Mouse (Mus musculus): ENCODE results near the gene Gm3164. TPM values are rescaled to one million over a fixed set of nuclear protein-coding genes. Genes with fewer than 3 reads are reported as not detected.
"Not testable (repeated sequence)": the region's sequence is repeated elsewhere in the genome, so short reads cannot be mapped to it uniquely, and the experiment has no call there.

Gm3164 gene
- polyA plus RNA-seq (2012; rRNA removed) = 0.23 and 0.58 TPM in 2 replicates
- polyA plus RNA-seq (2014; fragmentation: Nextera tagmentation; extraction: Ambion mirVana) = 0.59 and 0.82 TPM in 2 replicates

- not testable (repeated sequence) for H3K9me3 ChIP-seq (ENCODE audit: control insufficient read depth, low read length); H3K27me3 ChIP-seq (ENCODE audit: control insufficient read depth, insufficient read depth, low read length); ATAC-seq (ENCODE audit: low FRiP score, low read depth); H3K27ac ChIP-seq (replicated peaks; ENCODE audit: low read depth, low read length); H3K36me3 ChIP-seq (ENCODE audit: control insufficient read depth, insufficient read depth, low read length); H3K4me1 ChIP-seq (ENCODE audit: control insufficient read depth, insufficient read depth, low read length); H3K9ac ChIP-seq (ENCODE audit: low read depth, low read length, severe bottlenecking)
- WGBS = 2% methylated on average over 34 of the region's 59 CpGs
- Histone ChIP-seq H3K4me2 (replicated peaks; ENCODE audit: low read depth, low read length, severe bottlenecking) (peak within 1 kb of the TSS; percentile 48), H3K4me3 (replicated peaks; ENCODE audit: low read length) (peak within 1 kb of the TSS; percentile 25)
- peak; percentile 2 for DNase-seq (ENCODE audit: low spot score)
Measured at GRCm38 (mm10) chr14:4414965-4415835, at the start of gene Gm3164. Gene Gm3164, plus strand, starts transcription at chr14:4415448.

- not testable (repeated sequence) for H3K9ac ChIP-seq (ENCODE audit: low read depth, low read length, severe bottlenecking); H3K4me2 ChIP-seq (replicated peaks; ENCODE audit: low read depth, low read length, severe bottlenecking); ATAC-seq (ENCODE audit: low FRiP score, low read depth); H3K4me3 ChIP-seq (replicated peaks; ENCODE audit: low read length); H3K9me3 ChIP-seq (ENCODE audit: control insufficient read depth, low read length); H3K27ac ChIP-seq (replicated peaks; ENCODE audit: low read depth, low read length); H3K4me1 ChIP-seq (ENCODE audit: control insufficient read depth, insufficient read depth, low read length); DNase-seq (ENCODE audit: low spot score); H3K27me3 ChIP-seq (ENCODE audit: control insufficient read depth, insufficient read depth, low read length); H3K36me3 ChIP-seq (ENCODE audit: control insufficient read depth, insufficient read depth, low read length)
- WGBS = 90% methylated on average over 3 of the region's 3 CpGs
Measured at GRCm38 (mm10) chr14:4368991-4369390, 46.3 kb upstream of the Gm3164 start.

- WGBS = 86% methylated on average over 3 of the region's 3 CpGs
- H3K27me3 ChIP-seq (ENCODE audit: control insufficient read depth, insufficient read depth, low read length); ATAC-seq (ENCODE audit: low FRiP score, low read depth); H3K4me3 ChIP-seq (replicated peaks; ENCODE audit: low read length); H3K27ac ChIP-seq (replicated peaks; ENCODE audit: low read depth, low read length); H3K9me3 ChIP-seq (ENCODE audit: control insufficient read depth, low read length); DNase-seq (ENCODE audit: low spot score); H3K9ac ChIP-seq (ENCODE audit: low read depth, low read length, severe bottlenecking); H3K36me3 ChIP-seq (ENCODE audit: control insufficient read depth, insufficient read depth, low read length); H3K4me1 ChIP-seq (ENCODE audit: control insufficient read depth, insufficient read depth, low read length); H3K4me2 ChIP-seq (replicated peaks; ENCODE audit: low read depth, low read length, severe bottlenecking): not testable (repeated sequence)
Measured at GRCm38 (mm10) chr14:4369691-4370090, 45.6 kb upstream of the Gm3164 start.

- not testable (repeated sequence) for DNase-seq (ENCODE audit: low spot score); H3K4me1 ChIP-seq (ENCODE audit: control insufficient read depth, insufficient read depth, low read length); H3K36me3 ChIP-seq (ENCODE audit: control insufficient read depth, insufficient read depth, low read length); H3K27ac ChIP-seq (replicated peaks; ENCODE audit: low read depth, low read length); H3K4me3 ChIP-seq (replicated peaks; ENCODE audit: low read length); H3K9me3 ChIP-seq (ENCODE audit: control insufficient read depth, low read length); H3K9ac ChIP-seq (ENCODE audit: low read depth, low read length, severe bottlenecking); H3K27me3 ChIP-seq (ENCODE audit: control insufficient read depth, insufficient read depth, low read length); H3K4me2 ChIP-seq (replicated peaks; ENCODE audit: low read depth, low read length, severe bottlenecking); ATAC-seq (ENCODE audit: low FRiP score, low read depth)
Measured at GRCm38 (mm10) chr14:4377871-4378270, 37.4 kb upstream of the Gm3164 start.

- H3K27me3 ChIP-seq (ENCODE audit: control insufficient read depth, insufficient read depth, low read length); H3K4me2 ChIP-seq (replicated peaks; ENCODE audit: low read depth, low read length, severe bottlenecking); H3K9ac ChIP-seq (ENCODE audit: low read depth, low read length, severe bottlenecking); H3K4me1 ChIP-seq (ENCODE audit: control insufficient read depth, insufficient read depth, low read length); H3K27ac ChIP-seq (replicated peaks; ENCODE audit: low read depth, low read length); H3K4me3 ChIP-seq (replicated peaks; ENCODE audit: low read length); DNase-seq (ENCODE audit: low spot score); H3K9me3 ChIP-seq (ENCODE audit: control insufficient read depth, low read length); ATAC-seq (ENCODE audit: low FRiP score, low read depth); H3K36me3 ChIP-seq (ENCODE audit: control insufficient read depth, insufficient read depth, low read length): not testable (repeated sequence)
Measured at GRCm38 (mm10) chr14:4385606-4386005, 29.6 kb upstream of the Gm3164 start.

GRCm38 (mm10) chr14:4392841-4393530 is 22.3 kb upstream of the Gm3164 start:
- H3K27ac ChIP-seq (replicated peaks; ENCODE audit: low read depth, low read length); DNase-seq (ENCODE audit: low spot score); H3K9ac ChIP-seq (ENCODE audit: low read depth, low read length, severe bottlenecking); H3K4me1 ChIP-seq (ENCODE audit: control insufficient read depth, insufficient read depth, low read length); H3K4me3 ChIP-seq (replicated peaks; ENCODE audit: low read length); H3K4me2 ChIP-seq (replicated peaks; ENCODE audit: low read depth, low read length, severe bottlenecking); H3K36me3 ChIP-seq (ENCODE audit: control insufficient read depth, insufficient read depth, low read length); H3K9me3 ChIP-seq (ENCODE audit: control insufficient read depth, low read length); H3K27me3 ChIP-seq (ENCODE audit: control insufficient read depth, insufficient read depth, low read length); ATAC-seq (ENCODE audit: low FRiP score, low read depth): not testable (repeated sequence)
- no CpG with 5 or more reads among the region's 6 CpGs for WGBS

- WGBS = 43% methylated on average over 1 of the region's 3 CpGs
- not testable (repeated sequence) for H3K4me1 ChIP-seq (ENCODE audit: control insufficient read depth, insufficient read depth, low read length); H3K27me3 ChIP-seq (ENCODE audit: control insufficient read depth, insufficient read depth, low read length); H3K36me3 ChIP-seq (ENCODE audit: control insufficient read depth, insufficient read depth, low read length); H3K9me3 ChIP-seq (ENCODE audit: control insufficient read depth, low read length); H3K27ac ChIP-seq (replicated peaks; ENCODE audit: low read depth, low read length); H3K4me3 ChIP-seq (replicated peaks; ENCODE audit: low read length); H3K9ac ChIP-seq (ENCODE audit: low read depth, low read length, severe bottlenecking); ATAC-seq (ENCODE audit: low FRiP score, low read depth); H3K4me2 ChIP-seq (replicated peaks; ENCODE audit: low read depth, low read length, severe bottlenecking); DNase-seq (ENCODE audit: low spot score)
Measured at GRCm38 (mm10) chr14:4397226-4397625, 18.0 kb upstream of the Gm3164 start, which contains the start of gene Gm3159. Gene Gm3159, plus strand, starts transcription at chr14:4397526.

GRCm38 (mm10) chr14:4398624-4399023 is 16.6 kb upstream of the Gm3164 start:
- not testable (repeated sequence) for ATAC-seq (ENCODE audit: low FRiP score, low read depth); H3K4me1 ChIP-seq (ENCODE audit: control insufficient read depth, insufficient read depth, low read length); H3K4me3 ChIP-seq (replicated peaks; ENCODE audit: low read length); H3K4me2 ChIP-seq (replicated peaks; ENCODE audit: low read depth, low read length, severe bottlenecking); H3K27me3 ChIP-seq (ENCODE audit: control insufficient read depth, insufficient read depth, low read length); H3K36me3 ChIP-seq (ENCODE audit: control insufficient read depth, insufficient read depth, low read length); H3K9me3 ChIP-seq (ENCODE audit: control insufficient read depth, low read length); DNase-seq (ENCODE audit: low spot score); H3K27ac ChIP-seq (replicated peaks; ENCODE audit: low read depth, low read length); H3K9ac ChIP-seq (ENCODE audit: low read depth, low read length, severe bottlenecking)

Data from limb, embryonic 14.5 days (tissue).